ENCODE assay signal across 8 mouse cellular contexts in genomic region chr6:99026635-99027541, GRCm38 (mm10).
DNase-seq lines count a peak whose midpoint lies in the region; ATAC-seq and TF ChIP-seq lines count a peak whose summit lies in the region.

No protein-coding gene starts in this region.

- no peaks in the 10 kb centered on the region for H3K27me3 ChIP-seq in forebrain, postnatal 0 days (ENCODE audit: insufficient read depth, low read length)
- no peaks in the 10 kb centered on the region for H3K27me3 ChIP-seq in limb, embryonic 15.5 days

- H3K36me3 ChIP-seq in forebrain, postnatal 0 days (ENCODE audit: insufficient read depth): no peaks in the 10 kb centered on the region
- H3K36me3 ChIP-seq in limb, embryonic 15.5 days: no peaks in the 10 kb centered on the region

- no peaks in the 10 kb centered on the region for H3K9me3 ChIP-seq in forebrain, postnatal 0 days (ENCODE audit: low read length)
- no peaks in the 10 kb centered on the region for H3K9me3 ChIP-seq in limb, embryonic 15.5 days

- H3K27ac ChIP-seq in forebrain, postnatal 0 days (ENCODE audit: low read depth, low read length): peak overlapping the region; percentile 91
- H3K27ac ChIP-seq in limb, embryonic 15.5 days: peak overlapping the region; percentile 91

- whole genome bisulfite sequencing in forebrain, postnatal 0 days: 16% methylated on average over 19 of the region's 19 CpGs
- 17% methylated on average over 19 of the region's 19 CpGs for WGBS in limb, embryonic 15.5 days

- peak overlapping the region; percentile 69 for H3K4me3 ChIP-seq in forebrain, postnatal 0 days (ENCODE audit: low read depth, low read length)
- H3K4me3 ChIP-seq in limb, embryonic 15.5 days: peak overlapping the region; percentile 72

- DNase-seq in adrenal gland, postnatal 10 days: peak; percentile 15
- no peak for DNase-seq in adrenal gland, postnatal 14 days
- DNase-seq in MEL-GATA-1-ER (ENCODE audit: extremely low read depth, low read depth): peak; percentile 56
- DNase-seq in forebrain, postnatal 0 days: peak; percentile 48
- DNase-seq in neural tube, embryonic 10.5 days (ENCODE audit: extremely low spot score, low spot score): peak; percentile 53
- DNase-seq in ovary, postnatal 10 days (ENCODE audit: low spot score): no peak
- DNase-seq in layer of hippocampus, postnatal 36 days: no peak

- no peak for ATAC-seq in forebrain, postnatal 0 days
- no peak for ATAC-seq in limb, embryonic 15.5 days (ENCODE audit: insufficient number of reproducible peaks, low FRiP score, low TSS enrichment, low read depth)

- no peaks in the 10 kb centered on the region for H3K4me1 ChIP-seq in forebrain, postnatal 0 days (ENCODE audit: insufficient read depth)
- peaks cover 23% of the 10 kb centered on the region for H3K4me1 ChIP-seq in limb, embryonic 15.5 days

- peak overlapping the region; percentile 75 for H3K9ac ChIP-seq in forebrain, postnatal 0 days
- H3K9ac ChIP-seq in limb, embryonic 15.5 days: peak overlapping the region; percentile 59

- TF ChIP-seq CTCF in forebrain, postnatal 0 days (IDR thresholded peaks at IDR 0.05; ENCODE audit: low read depth): no peak

- H3K4me2 ChIP-seq in forebrain, postnatal 0 days (ENCODE audit: low read depth): peak overlapping the region; percentile 88
- peak overlapping the region; percentile 57 for H3K4me2 ChIP-seq in limb, embryonic 15.5 days

Comparison
In these comparisons a context has a peak if more than half of its experiments do, and no peak if none do; other contexts are left out.
1. DNase-seq: peak in adrenal gland, postnatal 10 days (single experiment), MEL-GATA-1-ER (single experiment), forebrain, postnatal 0 days (single experiment) and neural tube, embryonic 10.5 days (single experiment); none in adrenal gland, postnatal 14 days (single experiment), ovary, postnatal 10 days (single experiment) and layer of hippocampus, postnatal 36 days (0 of 2).